Mouse (Mus musculus) small intestine, adult 2 months (tissue): Measurements from ENCODE around the gene Ccdc88b.

Experiments used
- CTCF ChIP-seq: fragments of 200-500 bp; IDR thresholded peaks from 2 replicates; pipeline ENCODE4 v1.5.1; 2012; ENCODE audit warnings: low read depth, mild to moderate bottlenecking, control low read depth, inconsistent platforms, low read length, moderate library complexity, mixed read lengths; ENCODE audit not compliant: insufficient replicate concordance, insufficient read length; ENCODE audit errors: extremely low read depth
- POLR2A ChIP-seq: fragments of 200-500 bp; IDR thresholded peaks from 2 replicates; pipeline ENCODE4 v1.6.1; 2012; ENCODE audit warnings: low read depth, mild to moderate bottlenecking, control low read depth, inconsistent platforms, low read length, moderate library complexity

GRCm38 (mm10) chr19:6857391-6858005 lies 513 bp downstream of the Ccdc88b start:
- TF ChIP-seq CTCF = no peak
- TF ChIP-seq POLR2A = no peak
